Mouse (Mus musculus) ES-E14 (cell line): ENCODE data around the gene 1110059E24Rik. TPM values are rescaled to one million over a fixed set of nuclear protein-coding genes. Genes with fewer than 3 reads are reported as not detected.

Source experiments
- DNase-seq: peaks from one replicate; pipeline ENCODE4 v3.0.0-alpha.2; 2013; ENCODE audit warnings: low read depth, low spot score
- H3K27ac ChIP-seq: 2 replicates; pipeline ENCODE4 v1.5.1; 2012; ENCODE audit warnings: low read depth, mild to moderate bottlenecking, low read length, moderate library complexity, mixed read lengths; ENCODE audit not compliant: poor library complexity, insufficient read depth, severe bottlenecking
- H3K36me3 ChIP-seq: 2 replicates; pipeline ENCODE4 v1.6.1; 2012; ENCODE audit warnings: mild to moderate bottlenecking, low read length, moderate library complexity, mixed read lengths; ENCODE audit not compliant: control insufficient read depth, poor library complexity, insufficient read depth, severe bottlenecking
- H3K4me1 ChIP-seq, 2 experiments: fragments of 150-350 bp in 1 of 2; sonication (generic) in 1 of 2; 2 replicates each; pipeline ENCODE4 v1.6.1; 2012; ENCODE audit warnings: low read length in 2 of 2, mild to moderate bottlenecking in 1 of 2, mixed read lengths in 1 of 2; ENCODE audit not compliant: control insufficient read depth in 2 of 2, insufficient read depth in 2 of 2, poor library complexity in 1 of 2
- H3K4me3 ChIP-seq, 2 experiments: fragments of 150-350 bp in 1 of 2; sonication (generic) in 1 of 2; 2 replicates each; pipeline ENCODE4 v1.5.1; 2012; ENCODE audit warnings: low read length in 2 of 2, low read depth in 1 of 2, mild to moderate bottlenecking in 1 of 2, mixed read lengths in 1 of 2; ENCODE audit not compliant: insufficient read depth in 1 of 2, poor library complexity in 1 of 2, severe bottlenecking in 1 of 2
- H3K9ac ChIP-seq: 2 replicates; pipeline ENCODE4 v1.6.1; 2012; ENCODE audit warnings: low read depth, mild to moderate bottlenecking, low read length, mixed read lengths; ENCODE audit not compliant: poor library complexity, insufficient read depth, severe bottlenecking
- H3K9me3 ChIP-seq: fragments of 150-350 bp; sonication (generic); 2 replicates; pipeline ENCODE4 v1.6.1; 2012; ENCODE audit warnings: low read depth, mild to moderate bottlenecking, low read length; ENCODE audit not compliant: control insufficient read depth, insufficient read depth
- CHD2 ChIP-seq: IDR thresholded peaks from 2 replicates; pipeline ENCODE4 v1.6.1; 2014; ENCODE audit warnings: mild to moderate bottlenecking, low read depth, low read length, inconsistent platforms
- HCFC1 ChIP-seq: IDR thresholded peaks from 2 replicates; pipeline ENCODE4 v1.6.1; 2012; ENCODE audit warnings: low read length, inconsistent platforms, borderline replicate concordance; ENCODE audit not compliant: insufficient read depth
- MAFK ChIP-seq: IDR thresholded peaks from 2 replicates; pipeline ENCODE4 v1.6.1; 2014; ENCODE audit warnings: mild to moderate bottlenecking, low read depth, low read length, inconsistent platforms; ENCODE audit not compliant: insufficient read depth
- ZC3H11A ChIP-seq: IDR thresholded peaks from 2 replicates; pipeline ENCODE4 v1.6.1; 2012; ENCODE audit warnings: low read depth, mild to moderate bottlenecking, inconsistent platforms, low read length, borderline replicate concordance
- ZNF384 ChIP-seq: IDR thresholded peaks from 2 replicates; pipeline ENCODE4 v1.6.1; 2012; ENCODE audit warnings: low read depth, low read length, inconsistent platforms
- in situ Hi-C, 2 experiments: fragments of 600-800 bp; cut with MboI; formaldehyde crosslinking; loops; one replicate each; pipeline ENCODE4 v1.15.1; 2025; ENCODE audit warnings: low sequenced_read_pairs in 2 of 2, inconsistent platforms in 1 of 2; ENCODE audit not compliant: unreplicated experiment in 2 of 2
- total RNA-seq: library from RNA; depleted of rRNA; stranded (reverse); fragments of 300-350 nt; gene quantifications from 2 replicates; pipeline ENCODE4 v1.2.3, GENCODE M21; 2012

The 1110059E24Rik gene
- total RNA-seq, 1 experiment, result 38.9 TPM

DNA sequence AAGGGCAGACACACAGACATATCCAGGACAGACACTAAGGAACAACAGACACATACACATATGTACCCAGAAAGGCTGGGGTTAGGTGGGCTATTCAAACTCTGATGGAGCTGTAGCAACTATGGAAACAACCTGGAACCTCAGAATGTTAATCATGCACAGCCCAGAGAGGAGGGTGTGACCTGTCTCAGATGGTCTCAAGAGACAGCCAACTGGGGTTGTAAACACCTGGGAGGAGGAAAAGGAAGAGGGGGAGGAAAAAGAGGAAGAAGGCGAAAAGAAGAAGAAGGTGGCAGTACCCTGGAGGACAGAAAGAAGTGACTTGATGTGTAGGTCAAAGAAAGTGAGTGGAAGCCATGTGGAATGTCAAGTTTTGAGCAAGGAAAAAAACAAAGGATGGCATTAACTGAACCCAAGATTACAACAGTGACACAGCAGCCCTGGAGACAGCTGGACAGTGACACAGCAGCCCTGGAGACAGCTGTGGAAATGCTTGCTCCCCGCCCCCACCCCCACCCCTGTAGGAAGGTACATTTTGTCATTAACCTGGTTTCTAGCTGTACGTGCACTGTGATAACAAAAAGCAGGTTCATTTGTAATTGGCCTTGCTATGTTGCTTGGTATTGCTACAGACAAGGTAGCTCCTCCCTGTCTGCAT, 84.1 kb downstream of the 1110059E24Rik start:
- Histone ChIP-seq H3K4me3 (no peak overlapping the region), H3K9ac (no peak overlapping the region), H3K27ac (no peak overlapping the region), H3K4me1 (peaks cover 0 to 2% of the 10 kb centered on the region in 2 experiments; a peak in 2 of 4 replicates), H3K9me3 (no peaks in the 10 kb centered on the region), H3K36me3 (no peaks in the 10 kb centered on the region)
- no peak for DNase-seq
- in situ Hi-C loops, result loop anchor here (10.0 to 25.0 kb wide), 2 partner anchors 181 to 194 kb away; no protein-coding TSS in a partner anchor
- 0 out of 2 replicates have a peak, but pooled peaks have one; percentile 21 for TF ChIP-seq MAFK
- TF ChIP-seq CHD2, result no peak
- no peak for TF ChIP-seq ZNF384
- TF ChIP-seq ZC3H11A, result no peak
- TF ChIP-seq HCFC1, result no peak

GRCm38 (mm10) chr19:21567933-21568332, 84.8 kb downstream of the 1110059E24Rik start:
- DNase-seq, result no peak
- Histone ChIP-seq H3K4me3 (no peak overlapping the region), H3K9ac (no peak overlapping the region), H3K27ac (no peak overlapping the region), H3K9me3 (no peaks in the 10 kb centered on the region), H3K4me1 (peaks cover 0 to 2% of the 10 kb centered on the region in 2 experiments; a peak in 2 of 4 replicates), H3K36me3 (no peaks in the 10 kb centered on the region)
- TF ChIP-seq ZC3H11A, result no peak
- TF ChIP-seq MAFK, result no peak
- TF ChIP-seq HCFC1, result no peak
- no peak for TF ChIP-seq CHD2
- no peak for TF ChIP-seq ZNF384
- in situ Hi-C loops, result loop anchor here (10.0 to 25.0 kb wide), 2 partner anchors 181 to 193 kb away; no protein-coding TSS in a partner anchor

GRCm38 (mm10) chr19:21566484-21566883, 86.3 kb downstream of the 1110059E24Rik start:
- in situ Hi-C loops, result loop anchor here (10.0 to 25.0 kb wide), 2 partner anchors 179 to 192 kb away; no protein-coding TSS in a partner anchor
- Histone ChIP-seq H3K4me3 (peak overlapping the region; percentile 59 to 75; a peak in 3 of 4 replicates), H3K9me3 (no peaks in the 10 kb centered on the region), H3K27ac (no peak overlapping the region), H3K4me1 (no peaks in the 10 kb centered on the region; a peak in 1 of 4 replicates), H3K9ac (peak overlapping the region; percentile 67; the same call in 1 of the 2 replicates), H3K36me3 (no peaks in the 10 kb centered on the region)
- DNase-seq, result no peak
- TF ChIP-seq ZNF384 (no peak), HCFC1 (no peak), ZC3H11A (no peak), CHD2 (no peak), MAFK (no peak)

- H3K4me1 ChIP-seq, result no peaks in the 10 kb centered on the region; a peak in 1 of 4 replicates
- TF ChIP-seq HCFC1, result no peak
- no peak for TF ChIP-seq ZNF384
- TF ChIP-seq ZC3H11A, result no peak
- no peak for TF ChIP-seq CHD2
- no peak for TF ChIP-seq MAFK
- no peak overlapping the region for H3K27ac ChIP-seq
- no peaks in the 10 kb centered on the region; the same call in 1 of the 2 replicates for H3K9me3 ChIP-seq
- no peak overlapping the region for H3K4me3 ChIP-seq
- no peaks in the 10 kb centered on the region for H3K36me3 ChIP-seq
- in situ Hi-C loops, result loop anchor here (10.0 to 25.0 kb wide), 2 partner anchors 177 to 190 kb away; no protein-coding TSS in a partner anchor
- DNase-seq, result no peak
- no peak overlapping the region for H3K9ac ChIP-seq
These were observed 88.3 kb downstream of the 1110059E24Rik start for GRCm38 (mm10) chr19:21564461-21564797.
